Mouse (Mus musculus) left cerebral cortex, postnatal 14 days (tissue): ENCODE results near the gene Zfp74. TPM values are rescaled to one million over a fixed set of nuclear protein-coding genes. Genes with fewer than 3 reads are reported as not detected.
"Not testable (repeated sequence)": the region's sequence is repeated elsewhere in the genome, so short reads cannot be mapped to it uniquely, and the experiment has no call there.

Experiments used
- DNase-seq, 2 experiments: peaks; one replicate each; pipeline ENCODE4 v3.0.0; 2021 to 2022; ENCODE audit warnings: low spot score in 2 of 2, mixed read lengths in 1 of 2
- intact Hi-C: fragments of 180-260 bp; cut with DNase I; formaldehyde crosslinking; loops from one replicate; pipeline ENCODE4 v1.15.1; 2025
- long read RNA-seq, 2 experiments: library from polyadenylated mRNA; stranded (forward); transcript quantifications; one replicate each; pipeline ENCODE4 v2.0.0; 2021
- total RNA-seq, 2 experiments: library from RNA; stranded (reverse); gene quantifications; 2 replicates each; pipeline ENCODE4 v1.2.3; 2021

Zfp74 gene
- 10 to 100 TPM; 19.9 to 21.4 TPM for total RNA-seq
- long read RNA-seq, experiment 1, partial matches to known transcripts: 0 of 15 reads
- long read RNA-seq, experiment 1, other reads (novel, unspliced or antisense): 15 of 15 reads
- long read RNA-seq, experiment 2, partial matches to known transcripts: 0 of 5 reads
- long read RNA-seq, experiment 2, other reads (novel, unspliced or antisense): 5 of 5 reads

DNA sequence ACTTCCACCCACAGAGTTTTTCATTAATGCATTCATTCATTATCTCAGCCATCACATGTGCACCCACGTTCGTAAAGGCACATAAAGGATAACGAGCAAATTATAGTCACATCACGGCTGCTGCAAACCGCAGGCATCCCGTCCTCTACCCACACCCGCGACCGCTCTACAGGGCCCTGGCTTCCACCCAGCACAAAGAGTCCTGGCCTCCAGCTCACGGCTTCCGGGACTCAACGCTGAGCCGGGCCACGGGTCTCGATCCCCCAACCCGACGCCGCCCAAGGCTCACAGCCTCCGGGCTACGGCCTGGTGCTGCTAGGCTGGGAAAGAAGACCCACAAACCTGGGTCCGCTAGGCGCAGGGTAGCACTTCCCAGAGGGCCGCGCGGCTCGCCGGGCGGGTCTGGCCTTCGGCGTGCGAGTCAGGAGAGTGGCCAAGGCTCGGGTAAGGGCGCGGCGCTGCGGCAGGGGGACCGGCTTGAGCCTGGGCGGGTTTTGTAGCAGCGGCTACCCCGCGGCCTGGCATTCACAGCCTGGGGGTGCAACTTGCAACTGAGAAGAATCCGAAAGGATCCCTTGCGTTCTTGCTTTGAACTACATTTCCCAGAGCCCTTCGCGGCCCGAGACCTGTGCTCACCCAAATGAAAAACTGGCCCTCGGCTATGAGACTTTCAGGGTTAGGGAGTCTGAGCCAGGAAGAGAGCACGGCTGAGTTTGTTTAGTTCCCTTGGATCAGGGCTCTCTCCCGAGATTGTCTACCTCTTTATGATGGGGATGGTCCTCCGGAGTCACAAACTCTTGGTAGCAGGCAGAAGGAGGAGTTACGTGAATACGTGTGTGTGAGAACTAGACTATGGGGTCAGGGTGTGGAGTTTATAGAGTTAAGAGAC is at the start of gene Zfp74:
Gene Zfp74 (minus strand): TSS at position 577 of the 889 bp plus-strand sequence.
- DNase-seq: peak; percentile 73 to 76
- intact Hi-C loops: no loop called here

DNA sequence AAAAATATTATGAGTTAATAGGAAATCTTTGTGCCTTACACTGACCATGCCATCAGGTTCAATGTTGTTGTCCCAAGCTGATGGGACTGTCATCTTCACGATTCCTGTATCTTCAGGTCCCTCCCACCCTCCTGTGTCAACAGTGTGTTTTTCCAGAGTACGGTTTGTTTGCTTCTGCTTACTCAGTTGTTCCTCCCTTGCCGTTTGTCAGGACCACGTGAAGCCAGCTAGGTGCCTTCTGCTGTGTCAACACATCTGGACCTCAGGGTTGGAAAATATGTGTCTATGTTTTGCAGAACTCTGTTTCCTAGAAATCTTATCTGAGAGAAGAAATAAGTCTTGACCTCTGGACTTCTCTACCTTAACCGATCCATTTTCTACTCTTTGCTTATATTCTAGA is 46.7 kb upstream of the Zfp74 start:
- intact Hi-C loops: no loop called here
- DNase-seq: no peak

DNA sequence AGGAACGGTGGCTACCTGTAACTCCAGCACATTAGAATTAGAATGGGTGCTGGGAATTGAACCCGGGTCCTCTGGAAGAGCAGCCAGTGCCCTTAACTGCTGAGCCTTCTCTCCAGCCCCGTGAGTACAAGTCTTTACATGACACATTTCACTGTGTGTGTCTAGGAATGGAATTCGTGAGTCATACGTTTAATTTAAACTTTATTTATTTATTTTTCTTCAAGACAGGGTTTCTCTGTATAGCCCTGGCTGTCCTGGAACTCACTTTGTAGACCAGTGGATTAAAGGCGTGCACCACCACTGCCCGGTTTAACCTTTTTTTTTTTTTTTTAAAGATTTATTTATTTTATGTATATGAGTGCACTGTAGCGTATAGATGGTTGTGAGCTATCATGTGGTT is 41.2 kb upstream of the Zfp74 start:
- intact Hi-C loops: no loop called here
- DNase-seq: no peak

DNA sequence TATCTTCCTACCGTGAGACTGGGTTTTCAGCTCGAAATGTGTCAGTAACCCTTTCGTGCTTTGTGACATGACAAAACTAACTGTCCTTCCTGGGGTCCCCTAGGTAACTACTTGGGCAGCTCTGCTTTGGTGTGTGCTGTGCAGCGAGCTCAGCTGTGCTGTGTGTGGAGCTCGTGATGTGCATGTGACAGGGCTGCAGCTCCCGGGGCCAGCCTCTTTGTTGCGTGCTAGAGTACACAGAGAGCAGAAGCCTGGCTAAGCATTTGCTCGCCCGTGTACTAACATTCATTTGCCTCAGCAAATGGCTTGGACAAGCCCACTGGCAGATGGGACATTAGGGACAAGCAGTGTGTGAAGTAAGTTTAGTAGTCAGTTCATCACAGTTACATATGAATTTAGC is 39.5 kb upstream of the Zfp74 start:
- no peak for DNase-seq
- intact Hi-C loops: no loop called here

DNA sequence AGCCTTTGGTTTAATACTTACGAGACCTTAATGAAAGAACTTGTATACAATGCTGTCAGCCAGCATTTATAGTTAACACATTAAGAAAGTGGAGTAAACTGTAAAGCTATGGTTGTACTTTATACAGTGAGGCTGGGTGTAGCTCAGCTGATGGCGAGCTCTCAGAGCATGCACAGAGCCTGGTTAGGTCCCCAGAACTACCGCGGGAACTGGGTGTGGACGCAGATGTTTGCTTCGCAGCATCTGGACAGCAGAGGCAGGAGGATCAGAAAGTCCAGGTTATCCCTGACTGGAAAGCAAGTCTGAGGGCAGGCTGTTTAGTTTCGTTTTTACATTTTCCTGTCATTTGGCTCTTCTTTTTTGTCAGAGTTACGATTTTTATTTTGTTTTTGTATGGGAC is 38.8 kb upstream of the Zfp74 start:
- no peak for DNase-seq
- intact Hi-C loops: no loop called here

DNA sequence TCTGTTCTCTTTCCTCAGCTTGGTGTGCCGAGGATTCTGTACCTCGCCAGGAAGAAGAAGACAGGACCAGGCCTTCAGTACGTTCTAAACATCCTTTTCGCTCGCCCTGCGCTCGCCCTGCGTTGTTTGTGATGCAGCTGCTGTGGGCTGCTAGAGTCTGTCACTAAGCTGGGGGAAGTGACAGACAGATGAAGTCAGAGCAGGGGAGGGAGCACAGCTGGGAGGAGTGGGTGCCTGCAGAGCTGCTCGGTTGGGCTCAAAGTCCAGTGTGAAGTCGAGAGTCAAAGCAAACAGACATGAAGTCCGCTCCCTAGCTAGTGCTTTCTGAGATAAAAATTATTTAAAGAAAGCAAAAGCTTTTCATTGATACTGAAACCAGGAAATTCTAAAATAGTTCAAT is 35.1 kb upstream of the Zfp74 start:
- no peak for DNase-seq
- intact Hi-C loops: no loop called here

- no peak for DNase-seq
- intact Hi-C loops: no loop called here
Measured at GRCm38 (mm10) chr7:29987551-29987950, 33.7 kb upstream of the Zfp74 start.

GRCm38 (mm10) chr7:29986101-29986500 is 32.2 kb upstream of the Zfp74 start:
- intact Hi-C loops: no loop called here
- no peak for DNase-seq

DNA sequence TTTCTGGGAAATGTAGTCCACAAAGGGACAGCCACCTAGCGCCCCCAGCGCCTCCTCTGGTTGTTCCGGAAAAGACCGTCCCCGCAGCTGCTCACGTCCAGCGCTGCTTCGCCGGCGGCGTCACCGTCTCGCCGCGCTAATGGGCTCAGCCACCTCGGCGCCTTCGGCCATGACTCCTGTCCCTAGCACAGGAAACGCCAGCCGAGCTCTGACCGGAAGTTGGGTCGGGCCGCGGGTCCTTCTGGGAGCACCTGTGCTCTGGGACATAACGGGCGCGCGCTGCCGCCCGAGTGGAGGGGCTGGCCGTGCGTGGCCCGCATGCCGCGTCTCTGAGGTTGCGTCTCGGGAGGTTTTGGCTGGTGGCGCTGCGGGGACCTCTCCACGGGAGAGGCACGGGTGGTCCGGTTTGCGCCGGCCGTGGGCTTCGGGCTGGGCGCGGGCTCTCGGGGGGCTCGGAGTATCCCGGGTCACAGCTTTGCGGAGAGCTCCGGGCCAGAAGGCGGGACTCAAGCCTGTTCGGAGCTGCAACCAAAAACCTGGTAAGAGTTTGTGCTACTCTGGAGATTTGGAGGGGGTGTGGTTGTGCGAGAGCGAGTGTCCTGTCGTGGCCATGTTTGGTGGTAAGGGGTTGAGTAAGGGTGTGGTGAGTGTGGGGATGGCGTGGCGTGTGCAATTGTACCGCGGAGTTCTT is 29.9 kb upstream of the Zfp74 start, which contains the start of gene Zfp568:
Gene Zfp568 (plus strand): TSS at position 266 of the 691 bp plus-strand sequence.
- DNase-seq: peak; percentile 89 to 92
- intact Hi-C loops: no loop called here

GRCm38 (mm10) chr7:29983340-29983689 is 29.4 kb upstream of the Zfp74 start:
- intact Hi-C loops: no loop called here
- no peak for DNase-seq

- intact Hi-C loops: no loop called here
- no peak for DNase-seq
Measured at GRCm38 (mm10) chr7:29982931-29983330, 29.0 kb upstream of the Zfp74 start.

GRCm38 (mm10) chr7:29982341-29982740 is 28.5 kb upstream of the Zfp74 start:
- intact Hi-C loops: no loop called here
- no peak for DNase-seq

GRCm38 (mm10) chr7:29981860-29982259 is 28.0 kb upstream of the Zfp74 start:
- no peak for DNase-seq
- intact Hi-C loops: no loop called here

GRCm38 (mm10) chr7:29981455-29981854 is 27.6 kb upstream of the Zfp74 start:
- intact Hi-C loops: no loop called here
- no peak for DNase-seq

- intact Hi-C loops: no loop called here
Measured at GRCm38 (mm10) chr7:29980761-29981160, 26.9 kb upstream of the Zfp74 start.

GRCm38 (mm10) chr7:29970686-29971085 is 16.8 kb upstream of the Zfp74 start:
- no peak for DNase-seq
- intact Hi-C loops: no loop called here

More at GRCm38 (mm10) chr7:29980761-29981160, 26.9 kb upstream of the Zfp74 start:
- DNase-seq: no peak

GRCm38 (mm10) chr7:29965115-29965810 is 11.4 kb upstream of the Zfp74 start:
- intact Hi-C loops: not testable (repeated sequence)

GRCm38 (mm10) chr7:29959004-29959403 is 5.1 kb upstream of the Zfp74 start:
- no peak for DNase-seq
- intact Hi-C loops: no loop called here

More at GRCm38 (mm10) chr7:29965115-29965810, 11.4 kb upstream of the Zfp74 start:
- DNase-seq: not testable (repeated sequence)

DNA sequence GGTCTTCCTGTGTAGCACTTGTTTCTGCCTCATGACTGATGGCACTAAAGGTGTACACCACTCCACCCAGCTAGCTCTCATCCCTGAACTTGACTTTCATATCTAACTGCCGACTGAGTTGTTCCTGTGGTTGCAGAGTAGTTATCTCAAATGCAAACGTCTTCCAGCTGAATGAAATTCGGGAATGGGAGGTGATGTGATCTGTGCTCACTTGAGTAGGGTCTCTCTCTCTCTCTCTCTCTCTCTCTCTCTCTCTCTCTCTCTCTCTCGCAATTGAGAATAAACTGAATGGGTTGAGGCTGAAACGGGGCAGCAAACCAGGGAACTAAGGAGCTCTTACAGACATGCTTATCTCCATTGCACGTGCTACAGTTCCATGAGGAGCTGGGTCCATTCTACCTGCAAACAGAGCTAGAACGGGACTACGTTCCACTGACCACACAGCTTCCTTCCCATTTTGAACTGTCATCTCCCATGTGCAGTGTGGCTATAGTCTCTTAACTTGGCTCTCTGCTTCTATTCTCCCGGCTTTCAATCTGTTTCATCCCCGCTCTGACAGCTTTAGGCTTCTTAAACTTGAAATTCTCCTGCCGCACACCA is 4.3 kb upstream of the Zfp74 start:
- no peak for DNase-seq
- intact Hi-C loops: no loop called here
